Mouse (Mus musculus) frontal cortex, postnatal 10 days (tissue): ENCODE data around the gene Cmip.

Experiments used
- DNase-seq, 2 experiments: peaks; one replicate each; pipeline ENCODE4 v3.0.0; 2022; ENCODE audit warnings: low spot score in 2 of 2, mixed read lengths in 1 of 2

Gene Cmip

DNA sequence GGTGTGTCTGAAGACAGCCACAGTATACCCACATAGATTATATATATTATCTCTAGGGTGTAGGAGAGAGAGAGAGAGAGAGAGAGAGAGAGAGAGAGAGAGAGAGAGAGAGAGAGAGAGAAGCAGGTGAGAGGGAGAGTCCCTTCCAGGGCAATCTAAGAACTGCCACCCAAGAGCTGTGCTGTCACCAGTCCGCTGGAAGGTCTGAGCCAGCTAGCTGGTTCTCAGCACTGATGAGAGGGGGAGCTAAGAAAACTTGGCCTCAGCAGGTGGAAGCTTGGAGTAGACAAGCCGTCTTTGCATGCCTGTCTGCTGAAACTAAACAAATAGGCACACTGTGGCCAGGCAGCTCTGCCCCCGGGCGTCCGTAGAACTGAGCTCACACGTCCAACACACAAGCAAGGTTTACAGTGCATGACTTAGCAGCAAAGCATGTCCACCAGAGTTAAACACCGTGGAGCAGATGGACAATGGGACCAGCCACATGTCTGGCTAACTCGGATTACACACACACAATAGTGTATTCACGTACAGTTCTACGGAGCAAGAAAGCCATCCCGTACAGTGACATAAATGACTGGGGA, 205.9 kb downstream of the Cmip start:
- DNase-seq, result no peak

DNA sequence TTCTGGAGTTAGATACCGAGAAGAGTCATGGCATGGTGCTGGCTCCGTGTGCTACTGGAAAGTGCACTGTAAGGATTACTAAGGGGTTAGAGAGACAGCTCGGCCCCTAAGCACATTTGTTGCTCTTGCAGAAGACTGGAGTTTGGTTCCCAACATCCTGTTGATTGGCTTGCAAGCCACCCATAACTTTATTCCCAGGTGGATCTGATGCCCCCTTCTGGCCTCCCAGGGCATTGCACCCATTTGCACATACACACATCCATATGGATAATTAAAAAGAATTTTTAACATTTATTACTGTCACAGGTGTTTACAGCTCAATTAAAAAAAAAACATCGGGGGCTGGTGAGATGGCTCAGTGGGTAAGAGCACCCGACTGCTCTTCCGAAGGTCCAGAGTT, 207.7 kb downstream of the Cmip start:
- DNase-seq, result no peak

DNA sequence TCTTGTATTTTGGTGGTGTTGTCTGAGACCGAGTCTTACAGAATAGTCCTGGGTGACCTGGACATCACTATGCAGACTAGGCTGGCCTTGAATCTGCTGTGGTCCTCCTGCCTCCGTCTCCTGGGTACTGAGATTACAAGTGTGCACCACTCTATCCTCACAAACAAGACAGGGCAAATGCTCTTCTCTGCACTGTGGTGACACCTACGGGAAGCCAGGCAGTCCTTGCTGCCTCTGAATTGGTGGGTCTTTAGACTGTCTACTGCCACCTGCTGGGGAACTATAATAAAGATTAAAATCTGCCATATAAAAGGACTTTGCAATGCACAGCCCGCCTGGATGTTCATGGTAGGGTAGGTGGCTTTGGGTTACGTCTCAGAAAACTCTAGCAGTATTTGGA, 208.4 kb downstream of the Cmip start:
- peak in 1 of 2 experiments; percentile 52 for DNase-seq

DNA sequence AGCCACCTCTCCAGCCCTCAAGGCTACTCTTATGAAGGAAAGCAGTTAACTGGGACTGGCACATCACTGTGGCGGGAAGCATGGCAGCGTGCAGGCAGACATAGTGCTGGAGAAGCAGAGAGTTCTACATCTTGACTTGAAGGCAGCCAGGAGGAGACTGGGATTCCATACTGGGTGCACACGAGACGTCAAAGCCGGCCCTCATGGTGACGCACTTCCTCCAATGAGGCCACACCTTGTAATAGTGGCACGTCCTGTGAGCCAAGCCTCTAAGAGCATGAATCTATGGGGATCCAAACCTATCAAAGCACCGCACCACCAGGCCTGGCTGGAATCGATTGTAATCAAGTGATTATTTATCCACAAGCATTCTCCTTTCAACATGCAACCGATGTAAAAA, 210.6 kb downstream of the Cmip start:
- no peak for DNase-seq

DNA sequence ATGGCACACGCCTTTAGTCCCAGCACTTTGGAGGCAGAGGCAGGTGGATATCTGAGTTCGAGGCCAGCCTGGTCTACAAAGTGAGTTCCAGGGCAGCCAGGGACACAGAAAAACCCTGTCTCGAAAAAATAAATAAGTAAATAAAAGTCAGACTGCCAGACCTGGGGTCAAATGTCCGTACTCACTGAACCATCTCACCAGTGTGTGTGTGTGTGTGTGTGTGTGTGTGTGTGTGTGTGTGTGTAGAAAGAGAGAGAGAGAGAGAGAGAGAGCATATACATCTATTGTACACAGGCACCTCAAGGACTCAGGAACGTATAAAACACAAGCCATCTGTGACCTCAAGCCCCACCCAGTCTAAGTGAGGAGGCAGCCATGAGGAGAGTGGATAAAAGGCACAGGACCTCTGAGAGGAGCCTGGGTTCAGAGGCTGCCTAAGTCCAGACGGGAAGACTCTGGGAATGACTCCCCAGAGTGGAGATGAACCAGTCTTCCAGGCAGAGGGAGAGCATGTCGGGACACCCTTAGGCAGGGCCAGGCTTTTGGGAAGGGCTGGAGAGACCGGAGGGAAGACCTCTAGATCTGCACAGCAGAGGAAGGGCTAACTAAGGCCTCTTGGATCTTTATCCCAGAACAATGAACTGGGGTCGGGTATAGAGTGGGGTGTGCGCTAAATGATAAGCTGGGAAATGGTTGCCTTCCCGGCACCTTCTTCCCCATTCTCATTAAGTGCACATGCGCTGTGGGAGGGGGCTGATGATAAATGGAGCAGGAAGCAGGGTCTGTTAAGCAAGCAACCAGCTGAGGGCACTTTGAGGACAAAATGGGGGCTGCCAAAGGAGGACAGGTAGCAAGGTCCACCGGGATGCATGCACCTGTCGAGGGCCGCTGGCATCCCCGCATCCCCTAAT, 212.8 kb downstream of the Cmip start:
- DNase-seq, result no peak

DNA sequence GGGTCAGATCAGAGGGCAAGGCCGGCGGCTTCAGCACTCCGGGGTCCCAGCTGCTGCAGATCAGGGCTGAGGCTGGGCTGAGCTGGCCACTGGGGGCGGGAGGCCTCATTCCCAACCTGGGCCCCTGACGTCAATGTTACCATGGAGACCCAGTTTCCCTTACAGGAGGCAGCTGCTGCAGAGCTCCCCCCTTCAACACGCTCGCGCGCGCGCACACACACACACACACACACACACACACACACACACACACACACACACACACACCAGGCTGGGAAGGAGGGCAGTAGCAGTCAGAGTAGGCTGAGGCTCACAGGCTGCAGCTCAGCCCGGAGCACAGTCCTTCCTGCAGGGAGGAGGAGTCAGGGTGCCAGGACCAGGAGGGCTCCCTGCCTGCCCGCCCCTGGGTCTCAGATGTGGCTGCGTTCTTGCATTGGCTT, 213.5 kb downstream of the Cmip start:
- DNase-seq, result peak; percentile 87 to 89

DNA sequence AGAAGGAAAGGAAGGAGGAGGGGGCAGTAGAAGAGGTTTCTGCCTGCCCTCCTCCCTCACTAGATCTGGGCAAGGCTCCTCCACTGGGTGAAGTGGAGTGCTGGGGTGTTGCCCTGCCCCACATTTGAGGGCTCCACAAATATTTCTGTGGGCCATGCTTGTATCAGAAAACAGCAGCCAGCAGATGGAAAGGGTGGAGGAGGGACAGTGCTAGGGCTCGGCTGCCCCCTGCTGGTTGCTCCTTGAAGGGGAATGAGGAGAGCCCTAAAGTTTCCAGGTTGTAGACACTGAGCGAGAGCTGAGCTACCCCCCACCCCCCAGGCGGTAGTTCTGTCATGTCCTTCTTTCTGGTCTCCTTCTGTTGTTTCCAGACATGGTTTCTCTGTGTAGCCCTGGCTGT, 214.3 kb downstream of the Cmip start:
- DNase-seq, result peak in 1 of 2 experiments; percentile 64

DNA sequence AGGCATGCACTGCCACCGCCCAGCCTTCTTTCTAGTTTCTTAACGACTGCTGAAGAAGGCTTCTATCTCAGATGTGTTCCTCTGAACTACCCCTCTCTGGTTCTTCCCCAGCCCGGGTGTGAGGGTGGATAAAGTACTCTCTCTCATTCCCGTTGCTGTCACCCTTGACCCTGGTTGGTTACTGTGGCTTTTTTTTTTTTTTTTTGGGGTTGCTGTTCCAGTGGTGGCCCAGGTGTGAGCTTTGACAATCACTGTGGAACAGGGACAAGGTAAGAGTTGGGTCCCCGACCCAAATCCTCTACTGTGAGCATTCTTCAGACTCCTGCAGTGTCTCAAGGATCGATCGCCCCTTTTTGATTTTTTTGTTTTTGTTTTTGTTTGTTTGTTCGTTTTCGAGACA, 214.8 kb downstream of the Cmip start:
- no peak for DNase-seq

DNA sequence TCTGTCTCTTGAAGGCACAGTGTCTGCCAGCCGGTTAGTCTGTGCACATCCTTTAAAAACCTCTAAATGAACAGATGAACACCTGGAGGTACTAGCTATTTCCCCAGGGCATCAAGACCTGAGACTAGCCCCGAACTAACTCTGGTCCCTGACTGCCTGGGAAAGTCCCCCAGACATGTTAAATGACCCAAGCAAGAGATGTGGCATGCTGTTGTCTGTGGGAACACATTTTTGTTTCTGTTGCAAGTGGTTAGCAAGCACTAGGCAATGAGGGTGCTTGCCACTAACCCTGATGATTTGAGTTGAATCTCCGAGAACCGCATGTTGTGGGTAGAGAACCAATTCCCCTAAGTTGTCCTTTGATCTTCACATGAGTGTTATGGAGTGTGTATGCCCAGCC, 215.5 kb downstream of the Cmip start:
- no peak for DNase-seq

DNA sequence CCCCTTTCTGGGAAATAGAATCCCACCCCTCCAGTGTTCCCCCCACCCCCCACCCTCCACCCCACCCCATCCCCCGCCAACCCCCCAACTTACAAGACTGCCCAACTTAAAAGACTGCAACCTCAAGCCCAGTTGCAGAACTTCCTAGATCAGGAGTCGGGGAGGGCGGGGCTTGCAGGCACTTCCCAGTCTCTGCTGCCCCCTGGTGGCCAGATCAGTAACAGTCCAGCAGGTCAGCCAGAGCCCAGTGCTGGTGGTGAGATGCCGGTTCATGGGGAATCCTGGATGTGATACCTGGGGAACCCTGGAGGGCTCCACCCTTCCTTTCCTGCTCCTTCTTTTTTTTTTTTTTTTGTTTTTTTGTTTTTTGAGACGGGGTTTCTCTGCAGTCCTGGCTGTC, 218.1 kb downstream of the Cmip start:
- DNase-seq, result peak; percentile 76 to 87

DNA sequence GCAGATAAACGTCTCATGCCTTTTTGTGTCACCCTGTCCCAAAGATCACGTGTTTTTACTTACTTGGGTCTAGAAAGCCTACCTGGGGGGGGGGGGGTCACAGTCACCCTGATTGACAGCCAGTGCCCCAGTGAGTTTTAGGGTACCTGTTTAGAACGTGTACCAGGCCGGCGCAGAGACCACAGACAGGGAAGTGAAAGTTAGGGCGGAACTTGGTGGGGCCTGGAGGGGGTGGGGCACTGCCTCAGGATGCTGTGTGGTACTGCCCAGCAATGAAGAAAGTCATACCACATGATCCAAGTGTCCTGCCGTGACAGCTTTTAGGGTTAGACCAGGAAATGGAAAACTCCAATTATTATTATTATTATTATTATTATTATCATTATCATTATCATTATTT, 219.0 kb downstream of the Cmip start:
- no peak for DNase-seq

DNA sequence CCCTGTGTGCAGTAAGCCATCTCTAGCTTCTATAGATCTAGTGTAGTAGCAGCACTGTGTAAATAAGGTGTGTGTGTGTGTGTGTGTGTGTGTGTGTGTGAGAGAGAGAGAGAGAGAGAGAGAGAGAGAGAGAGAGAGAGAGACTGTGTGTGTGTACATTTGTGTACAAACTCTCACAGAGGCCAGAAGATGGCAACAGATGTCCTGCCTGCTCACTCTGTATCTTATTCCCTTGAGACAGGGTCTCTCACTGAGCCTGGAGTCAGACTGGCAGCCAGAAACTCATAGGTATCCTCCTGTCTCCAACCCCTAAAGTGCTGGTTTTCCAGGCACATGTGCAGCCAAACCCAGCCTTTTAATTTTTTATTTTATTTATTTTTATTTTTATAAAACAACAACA, 221.2 kb downstream of the Cmip start:
- no peak for DNase-seq

DNA sequence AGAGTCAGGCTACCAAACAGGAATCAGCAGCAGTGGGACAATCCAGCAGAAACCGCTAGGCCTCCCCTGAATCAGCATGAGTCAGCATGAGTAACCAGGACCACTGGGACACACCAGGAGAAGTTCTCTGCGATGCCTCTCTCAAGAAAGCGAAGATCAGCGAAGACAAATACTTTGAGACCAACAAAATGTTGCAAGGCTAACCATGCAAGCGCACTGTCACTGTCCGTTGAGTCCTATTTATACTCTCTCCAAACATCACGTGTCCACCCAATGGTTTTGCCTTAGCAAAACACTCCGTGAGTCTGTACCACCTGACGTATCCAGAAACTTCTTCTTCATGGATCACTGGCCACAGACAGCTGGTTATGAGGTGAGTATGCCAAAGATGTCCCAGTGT, 223.1 kb downstream of the Cmip start:
- DNase-seq, result no peak

DNA sequence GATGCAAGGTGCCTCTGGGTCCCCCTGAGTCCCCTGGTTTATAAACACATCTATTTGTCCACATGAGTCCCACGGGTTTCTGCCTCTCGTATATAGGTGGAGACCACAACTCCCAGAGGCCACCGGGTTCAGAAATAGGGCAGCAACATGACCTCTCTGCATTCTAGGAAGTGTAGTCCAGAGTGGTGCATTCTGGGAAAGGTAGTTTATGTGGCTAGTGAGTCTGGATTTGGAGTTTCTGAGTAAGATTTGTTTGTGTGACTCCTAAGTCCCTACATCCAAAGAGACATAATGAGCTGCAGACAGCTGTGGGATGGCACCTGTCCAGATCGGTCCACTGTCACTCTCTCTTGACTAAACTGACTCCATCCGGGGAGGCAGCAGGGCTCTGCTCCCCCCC, 223.7 kb downstream of the Cmip start:
- no peak for DNase-seq

DNA sequence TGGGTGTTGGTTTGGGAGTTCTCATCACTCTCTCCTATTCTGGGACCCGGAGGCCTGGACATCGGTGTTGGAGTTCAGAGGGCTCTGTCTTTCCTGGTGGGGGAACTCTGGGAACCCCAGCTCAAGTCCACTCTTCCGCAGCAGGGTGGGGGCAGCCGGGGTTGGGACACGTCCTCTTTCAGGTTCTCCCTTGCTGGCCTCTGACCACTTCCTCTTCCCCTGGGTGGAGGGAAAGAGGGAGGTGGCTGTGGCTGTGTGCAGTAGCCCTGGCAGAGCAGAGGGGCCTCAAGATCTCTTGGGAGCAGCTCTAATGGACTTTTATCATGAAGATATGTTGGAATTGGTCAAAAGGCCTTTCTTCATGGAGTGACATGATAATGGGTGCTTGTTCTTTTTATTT, 225.0 kb downstream of the Cmip start:
- DNase-seq, result no peak

DNA sequence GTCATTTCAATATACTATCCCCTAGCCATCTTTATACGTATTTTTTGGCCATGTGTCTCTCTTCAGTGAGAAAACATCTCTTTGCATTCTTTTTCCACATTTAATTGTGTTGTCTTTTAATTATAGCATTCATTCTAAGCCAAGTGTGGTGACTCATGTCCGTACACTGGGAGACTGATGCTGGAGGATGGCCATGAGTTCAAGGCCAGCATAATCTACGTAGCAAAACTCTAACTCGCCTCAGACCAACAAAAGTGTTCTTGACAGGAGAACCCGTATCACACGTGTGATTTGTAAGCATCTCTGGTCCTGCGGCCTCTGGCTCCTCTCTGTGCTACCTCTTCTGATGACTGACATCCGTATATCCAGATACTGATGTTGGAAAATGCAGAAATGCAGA, 227.9 kb downstream of the Cmip start:
- no peak for DNase-seq

DNA sequence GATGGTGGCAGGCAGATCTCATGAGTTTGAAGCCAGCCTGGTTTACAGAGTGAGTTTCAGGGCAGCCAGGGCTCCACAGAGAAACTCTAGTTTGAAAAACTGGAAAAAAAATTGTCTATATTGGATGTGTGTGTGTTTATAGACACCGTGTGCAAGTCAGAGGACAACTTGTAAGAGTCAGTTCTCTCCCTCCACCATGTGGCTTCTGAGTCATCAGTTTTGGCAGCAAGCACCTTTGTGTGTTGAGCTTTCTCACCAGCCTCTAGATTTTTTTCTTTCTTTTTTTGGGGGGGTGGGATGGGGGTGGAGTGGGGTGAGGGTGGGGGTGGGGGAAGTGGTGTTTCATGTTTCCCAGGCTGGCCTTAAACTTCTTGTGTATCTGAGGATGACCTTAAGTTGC, 228.5 kb downstream of the Cmip start:
- DNase-seq, result no peak

DNA sequence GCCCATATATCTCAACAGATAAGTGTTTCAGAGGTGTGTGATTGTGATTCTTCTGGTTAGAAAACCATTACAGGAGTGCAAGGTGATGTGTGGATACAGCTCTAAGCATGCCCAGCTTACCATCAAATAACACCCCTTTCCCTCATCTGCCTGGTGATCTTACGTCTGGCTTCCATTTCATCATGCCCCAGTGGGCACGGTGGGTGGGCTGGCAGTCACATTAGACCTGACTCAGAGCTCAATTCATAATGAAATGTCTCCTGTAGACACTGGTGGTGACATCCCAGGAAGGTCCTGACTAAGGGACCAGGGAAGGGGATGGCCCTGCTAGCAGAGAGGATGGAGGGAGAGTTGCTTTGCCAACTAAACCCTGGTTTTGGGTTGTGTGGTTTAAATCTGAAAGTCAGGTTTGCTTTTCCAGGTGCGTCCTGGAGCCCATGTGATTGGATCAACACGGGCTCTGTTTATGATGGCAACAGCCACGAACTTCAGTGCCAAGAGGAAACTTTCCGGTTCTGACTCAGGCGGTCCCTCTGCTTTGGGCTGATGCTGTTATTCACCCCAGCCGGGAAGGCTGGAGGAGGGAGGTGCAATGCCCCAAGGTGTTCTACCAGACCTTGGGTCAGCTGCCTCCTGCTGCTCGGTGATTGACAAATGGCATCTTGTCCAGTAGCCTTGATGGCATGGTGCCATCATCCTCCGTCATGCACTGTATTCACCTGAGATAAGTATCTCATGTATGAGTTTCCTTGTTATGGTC, 231.6 kb downstream of the Cmip start:
- no peak for DNase-seq

DNA sequence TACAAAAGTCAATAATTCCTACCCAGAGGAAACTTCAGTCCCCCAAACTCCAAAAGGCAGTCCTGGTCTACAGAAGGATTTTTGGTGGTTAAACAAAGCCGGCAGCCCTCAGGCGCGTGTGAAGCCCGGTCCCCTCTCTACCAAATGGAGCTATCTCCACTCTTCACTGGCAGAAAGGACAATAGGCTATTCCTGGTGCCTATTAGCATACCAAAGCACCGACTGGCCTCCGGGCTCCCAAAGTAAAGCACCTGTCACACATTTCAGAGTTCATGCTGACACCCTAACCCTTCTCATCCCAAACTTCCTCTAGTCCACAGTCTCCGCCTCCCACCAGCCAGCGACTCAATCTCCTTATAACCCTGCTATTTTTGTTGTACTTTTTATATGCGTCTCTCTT, 236.7 kb downstream of the Cmip start:
- DNase-seq, result no peak

DNA sequence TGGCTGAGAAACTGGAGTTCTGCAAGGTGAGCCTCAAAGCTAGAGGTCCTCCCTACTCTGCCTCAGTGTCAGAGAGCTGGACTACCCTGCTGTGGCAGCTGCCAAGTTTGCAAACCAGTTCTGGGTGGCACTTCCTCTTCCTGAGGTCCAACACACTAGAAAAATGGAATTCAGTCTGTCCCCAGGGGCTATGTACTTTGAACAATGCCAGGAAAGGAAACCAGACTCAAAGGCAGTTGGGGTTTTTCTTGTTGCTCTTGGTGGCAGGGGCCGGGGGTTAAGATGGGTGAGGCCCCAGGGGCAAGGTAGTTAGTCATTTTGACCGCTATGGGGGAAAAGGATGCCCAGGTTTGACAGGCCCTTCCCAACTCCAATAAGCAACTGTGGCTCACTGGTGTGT, 238.0 kb downstream of the Cmip start:
- DNase-seq, result no peak

DNA sequence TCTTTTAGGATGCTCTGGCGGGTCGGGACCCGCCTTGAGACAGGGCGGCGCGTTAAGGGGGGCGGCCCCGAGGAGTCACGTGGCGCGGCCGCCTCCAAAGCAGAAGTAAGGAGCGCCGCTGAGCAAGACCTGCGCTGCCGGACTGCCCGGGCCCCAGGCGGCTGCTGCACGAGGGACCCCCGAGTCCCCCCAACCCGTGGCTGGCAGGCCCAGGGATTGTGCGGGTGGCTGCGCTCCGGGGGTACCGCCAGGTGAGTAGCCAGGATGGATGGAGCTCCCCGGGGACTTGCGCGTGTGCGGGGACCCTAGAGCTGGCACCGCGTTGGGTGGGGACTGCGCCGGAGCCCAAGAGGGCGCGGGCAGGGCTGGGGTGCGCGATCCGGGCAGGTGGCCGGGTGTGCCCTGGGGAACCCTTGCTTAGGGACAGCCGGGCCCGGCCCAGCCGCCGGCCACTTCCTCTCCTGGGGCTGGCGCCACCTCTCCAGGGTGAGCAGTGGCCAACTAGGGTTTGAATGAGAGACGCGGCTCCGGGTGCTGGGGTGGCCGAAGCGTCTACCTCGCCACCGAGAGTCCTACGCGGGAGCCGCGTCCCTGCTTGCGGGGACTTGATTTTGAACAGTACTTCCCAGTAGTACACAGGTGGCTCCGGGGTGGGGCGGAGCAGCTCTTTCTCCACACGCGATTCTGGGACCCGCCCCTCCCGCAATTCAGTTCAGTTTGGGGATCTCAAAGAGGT, 241.5 kb downstream of the Cmip start, which contains the start of gene Plcg2:
Plcg2 (plus strand) TSS at position 113 of the 736 bp plus-strand sequence.
- DNase-seq, result peak in 1 of 2 experiments; percentile 21
